Mouse (Mus musculus) liver, adult 2 months (tissue): Measurements from ENCODE around the gene Plxna4.

ENCODE experiments used
- CTCF ChIP-seq: fragments of 200-500 bp; IDR thresholded peaks from 2 replicates; pipeline ENCODE4 v1.5.1; 2011; ENCODE audit warnings: low read depth, low read length, control low read depth
- POLR2A ChIP-seq: fragments of 200-500 bp; IDR thresholded peaks from 2 replicates; pipeline ENCODE4 v1.6.1; 2011; ENCODE audit warnings: low read length, control low read depth; ENCODE audit not compliant: insufficient read depth; ENCODE audit errors: extremely low read depth

DNA sequence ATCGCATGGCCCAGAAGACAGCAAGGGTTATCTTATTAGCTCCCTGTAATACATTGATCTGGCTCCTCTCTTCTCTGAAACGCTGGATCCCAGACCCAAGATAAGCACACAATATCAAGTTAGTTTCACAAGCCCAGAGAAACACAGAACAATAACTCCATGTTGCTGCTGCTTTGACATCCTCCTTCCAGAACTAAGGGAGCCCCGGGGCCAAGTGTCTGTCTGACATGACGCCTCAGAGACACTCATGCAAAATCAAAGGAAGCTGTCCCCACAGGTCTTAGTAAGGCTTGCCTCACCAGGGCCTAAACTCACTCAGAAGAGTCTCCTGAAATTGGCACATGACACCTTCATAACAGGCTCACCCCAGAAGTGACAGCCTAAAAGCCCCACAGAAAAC is 1.6 kb upstream of the Plxna4 start:
- TF ChIP-seq POLR2A (no peak), CTCF (no peak)
